Mouse (Mus musculus) spleen, adult 12 weeks (tissue): Measurements from ENCODE around the gene Plekhg5.

Experiments used
- DNase-seq: peaks from one replicate; pipeline ENCODE4 v3.0.0; 2022; ENCODE audit warnings: low spot score

The Plekhg5 gene

GRCm38 (mm10) chr4:152097911-152098799 lies 25.9 kb downstream of the Plekhg5 start:
- no peak for DNase-seq

- DNase-seq: no peak
Measured at GRCm38 (mm10) chr4:152100541-152100940, 28.2 kb downstream of the Plekhg5 start.

GRCm38 (mm10) chr4:152101081-152101653 lies 28.9 kb downstream of the Plekhg5 start:
- no peak for DNase-seq

GRCm38 (mm10) chr4:152101921-152102320 lies 29.6 kb downstream of the Plekhg5 start:
- DNase-seq: no peak

- DNase-seq: peak; percentile 58
Measured at GRCm38 (mm10) chr4:152103025-152103424, 30.7 kb downstream of the Plekhg5 start.

- no peak for DNase-seq
Measured at GRCm38 (mm10) chr4:152106746-152107145, 34.4 kb downstream of the Plekhg5 start.

- DNase-seq: no peak
Measured at GRCm38 (mm10) chr4:152107493-152107892, 35.2 kb downstream of the Plekhg5 start.

- no peak for DNase-seq
Measured at GRCm38 (mm10) chr4:152107971-152108509, 35.7 kb downstream of the Plekhg5 start.

- no peak for DNase-seq
Measured at GRCm38 (mm10) chr4:152108673-152109072, 36.4 kb downstream of the Plekhg5 start.

GRCm38 (mm10) chr4:152109509-152109908 lies 37.2 kb downstream of the Plekhg5 start:
- DNase-seq: no peak

- no peak for DNase-seq
Measured at GRCm38 (mm10) chr4:152110689-152111088, 38.4 kb downstream of the Plekhg5 start.

- DNase-seq: no peak
Measured at GRCm38 (mm10) chr4:152112329-152112728, 40.0 kb downstream of the Plekhg5 start.

GRCm38 (mm10) chr4:152114080-152114479 lies 41.8 kb downstream of the Plekhg5 start:
- DNase-seq: no peak

- DNase-seq: no peak
Measured at GRCm38 (mm10) chr4:152115921-152116612, 43.8 kb downstream of the Plekhg5 start, which contains the start of gene Tnfrsf25. Gene Tnfrsf25, plus strand, starts transcription at chr4:152115934.

- DNase-seq: no peak
Measured at GRCm38 (mm10) chr4:152117538-152117937, 45.2 kb downstream of the Plekhg5 start.

- no peak for DNase-seq
Measured at GRCm38 (mm10) chr4:152119396-152120292, 47.3 kb downstream of the Plekhg5 start.

- no peak for DNase-seq
Measured at GRCm38 (mm10) chr4:152120311-152121182, 48.2 kb downstream of the Plekhg5 start.

GRCm38 (mm10) chr4:152121183-152121505 lies 48.8 kb downstream of the Plekhg5 start:
- no peak for DNase-seq

- DNase-seq: no peak
Measured at GRCm38 (mm10) chr4:152124361-152124961, 52.2 kb downstream of the Plekhg5 start.
